Mouse (Mus musculus) cerebellum, adult 2 months (tissue): ENCODE results near the gene Hmx2.

Experiments
- CTCF ChIP-seq: fragments of 200-500 bp; IDR thresholded peaks from 2 replicates; pipeline ENCODE4 v1.5.1; 2011; ENCODE audit warnings: low read depth, mild to moderate bottlenecking, control low read depth, low read length, moderate library complexity, borderline replicate concordance; ENCODE audit not compliant: insufficient read depth
- POLR2A ChIP-seq: fragments of 200-500 bp; IDR thresholded peaks from 2 replicates; pipeline ENCODE4 v1.6.1; 2011; ENCODE audit warnings: low read length, control low read depth, borderline replicate concordance; ENCODE audit not compliant: insufficient read depth

GRCm38 (mm10) chr7:131597779-131598482, 49.4 kb downstream of the Hmx2 start:
- TF ChIP-seq POLR2A (no peak), CTCF (no peak)
